Mouse (Mus musculus) cerebral cortex, adult 2 months (tissue): ENCODE data around the gene Nedd9.

Experiments used
- WGBS: fragments of 180-500 bp; shearing (Covaris S2); methylation state at CpG from one replicate; pipeline ENCODE4 v1.1.7; 2018; 5-methylcytosine and 5-hydroxymethylcytosine counted together

Gene Nedd9

DNA sequence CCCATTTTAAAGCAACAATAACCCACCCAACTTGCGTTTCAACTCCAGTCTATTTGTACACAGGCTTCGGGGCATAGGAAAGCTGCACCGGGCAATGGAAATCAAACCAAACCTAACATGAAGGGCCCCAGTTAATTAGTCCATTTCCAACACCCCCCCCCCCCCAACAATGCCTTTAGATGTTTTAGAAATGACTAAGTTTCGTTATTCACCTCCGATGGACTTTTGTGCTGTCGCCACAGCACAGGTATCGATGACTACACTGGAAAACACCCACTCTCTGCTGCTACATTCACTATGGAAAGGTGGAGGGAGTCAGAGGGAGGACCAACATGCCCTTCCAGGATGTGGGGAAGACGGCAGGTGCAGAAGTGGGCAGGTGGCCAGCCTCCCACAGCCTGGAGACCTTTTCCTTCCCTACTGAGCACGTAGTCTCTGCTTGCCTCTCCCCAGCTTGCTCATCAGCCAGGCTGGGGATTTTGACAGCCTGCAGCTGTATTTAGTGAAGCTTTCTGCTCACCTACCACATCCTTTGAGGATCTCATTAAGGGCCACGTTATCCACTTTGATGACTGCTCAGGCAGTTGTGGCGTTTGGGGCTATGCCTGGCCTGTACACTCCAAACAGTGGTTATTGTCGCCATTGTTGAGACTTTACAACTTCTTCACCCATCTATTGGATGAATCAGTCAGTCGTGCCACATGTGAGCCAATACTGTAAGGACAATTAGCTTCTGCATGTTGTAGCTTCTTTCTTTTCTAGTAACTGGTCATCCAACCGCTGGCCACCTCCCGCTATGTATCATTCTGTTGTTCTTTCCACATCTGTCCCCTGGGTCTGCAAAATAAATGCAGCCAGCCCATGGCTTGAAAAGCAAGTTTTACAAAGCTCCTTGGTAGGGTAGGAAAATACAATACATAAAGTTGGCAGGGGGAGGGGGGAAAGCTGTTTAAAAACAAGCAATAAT lies 33.7 kb downstream of the Nedd9 start:
- 87% methylated on average over 15 of the region's 15 CpGs for WGBS

DNA sequence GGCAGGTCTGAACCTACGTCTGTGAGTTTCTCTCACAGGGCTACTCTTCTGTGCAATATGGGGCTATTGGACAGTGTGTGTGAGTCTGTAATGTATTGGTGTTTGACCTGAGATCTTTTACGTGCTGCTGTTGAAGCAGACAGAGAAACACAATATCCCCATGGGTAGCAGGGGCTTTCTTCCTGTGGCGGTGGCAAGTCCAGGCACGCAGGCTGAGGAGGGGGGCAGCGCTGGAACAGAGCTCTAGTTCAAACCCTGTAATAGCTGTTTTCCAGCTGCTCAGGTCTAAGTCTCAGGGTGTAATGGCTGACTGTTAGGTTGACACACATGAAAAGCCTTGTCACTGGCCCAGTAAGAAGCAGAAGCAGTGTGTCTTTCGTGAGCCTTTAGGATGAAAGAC lies 36.3 kb downstream of the Nedd9 start:
- WGBS: 90% methylated on average over 6 of the region's 6 CpGs

DNA sequence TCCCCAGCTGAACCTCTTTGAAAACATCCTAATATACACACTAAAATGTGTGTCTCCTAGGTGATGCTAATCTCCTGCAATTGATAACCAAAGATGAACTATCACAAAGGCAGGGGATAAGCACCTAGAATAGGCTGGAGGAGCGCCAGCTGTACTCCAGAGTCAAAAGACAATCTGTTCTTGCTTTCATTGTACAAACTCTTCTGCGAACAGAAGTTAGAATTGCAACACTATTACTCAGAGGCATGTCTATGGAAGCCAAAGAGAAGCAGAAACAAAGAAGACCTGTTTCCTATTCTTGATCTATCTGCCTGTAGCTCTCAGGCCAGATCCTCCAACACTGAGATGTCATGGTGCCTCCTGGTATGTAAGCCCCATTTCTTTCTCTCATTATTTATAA lies 38.0 kb downstream of the Nedd9 start:
- WGBS: 77% methylated on average over 2 of the region's 2 CpGs

DNA sequence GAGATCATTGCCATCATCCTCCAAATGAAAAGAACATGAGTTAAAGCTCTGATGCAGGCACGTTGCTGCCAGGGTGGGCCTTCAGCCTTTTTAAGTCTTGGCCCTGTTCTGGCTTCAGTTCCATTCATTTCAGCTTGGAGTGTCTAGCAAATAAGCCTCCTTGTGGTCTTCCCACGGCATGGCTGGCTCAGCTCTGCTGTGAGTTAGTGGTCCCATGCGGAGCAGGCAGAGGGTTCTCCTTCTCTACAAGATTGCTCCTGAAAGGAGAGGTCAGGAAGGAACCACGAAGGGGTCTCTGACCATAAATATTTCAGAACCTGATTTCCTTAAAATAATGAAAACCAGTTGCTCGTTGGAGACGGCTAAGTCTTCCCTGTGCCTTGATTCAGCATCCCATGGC lies 40.0 kb downstream of the Nedd9 start:
- WGBS: 66% methylated on average over 6 of the region's 6 CpGs

DNA sequence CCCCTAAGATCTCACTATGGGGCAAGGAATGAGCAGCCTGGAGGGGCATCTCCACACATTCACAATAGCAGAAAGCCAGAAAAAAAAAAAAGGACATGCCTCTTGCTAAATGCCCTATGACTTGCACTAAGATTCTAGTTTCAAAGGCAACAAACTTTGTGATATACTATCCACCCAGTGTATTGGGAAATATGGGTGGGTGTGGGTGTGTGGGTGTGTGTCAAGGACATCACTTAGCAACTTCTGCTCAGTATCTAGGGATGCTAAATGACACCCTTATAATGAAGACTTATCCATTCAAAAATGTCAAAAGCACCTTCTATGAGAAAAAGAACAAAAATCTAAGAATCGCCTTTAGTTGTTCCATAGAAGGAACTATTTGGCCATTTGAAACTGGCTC lies 40.6 kb downstream of the Nedd9 start:
- WGBS: 82% methylated on average over 1 of the region's 1 CpGs

DNA sequence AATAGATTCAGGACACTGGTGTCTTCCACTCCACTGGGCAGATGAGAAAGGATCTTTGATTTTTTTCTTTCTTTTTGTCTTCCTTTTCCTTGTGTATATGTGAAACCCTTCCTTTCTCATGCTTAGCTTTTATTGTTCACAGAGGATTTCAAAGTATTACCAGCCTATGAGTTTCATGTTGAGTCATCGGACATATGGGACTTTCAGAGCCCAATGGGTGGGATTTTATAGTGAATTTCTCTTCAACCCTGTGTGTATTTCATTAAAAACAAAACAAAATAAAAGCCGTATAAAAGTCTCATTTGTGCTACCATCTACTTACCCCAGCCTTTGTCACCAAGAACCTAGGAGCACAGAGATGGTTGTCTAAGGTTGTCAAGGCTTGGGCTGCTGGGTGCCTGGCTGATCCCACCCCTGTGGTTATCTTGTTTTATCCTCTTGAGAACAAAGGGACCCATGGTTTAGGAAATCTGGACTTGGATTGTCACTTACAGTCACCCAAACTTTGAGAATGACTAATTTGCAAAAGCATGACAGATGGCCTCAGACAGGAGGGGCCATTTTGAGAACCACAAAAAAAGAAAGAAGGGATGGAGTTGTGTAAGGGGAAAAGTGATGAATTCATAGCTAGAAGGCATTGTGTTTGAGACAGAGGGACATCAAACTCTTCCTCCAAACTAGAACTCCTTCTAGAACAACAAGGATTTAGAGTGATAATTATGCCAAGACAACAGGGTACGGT lies 41.9 kb downstream of the Nedd9 start:
- WGBS: 77% methylated on average over 3 of the region's 3 CpGs

DNA sequence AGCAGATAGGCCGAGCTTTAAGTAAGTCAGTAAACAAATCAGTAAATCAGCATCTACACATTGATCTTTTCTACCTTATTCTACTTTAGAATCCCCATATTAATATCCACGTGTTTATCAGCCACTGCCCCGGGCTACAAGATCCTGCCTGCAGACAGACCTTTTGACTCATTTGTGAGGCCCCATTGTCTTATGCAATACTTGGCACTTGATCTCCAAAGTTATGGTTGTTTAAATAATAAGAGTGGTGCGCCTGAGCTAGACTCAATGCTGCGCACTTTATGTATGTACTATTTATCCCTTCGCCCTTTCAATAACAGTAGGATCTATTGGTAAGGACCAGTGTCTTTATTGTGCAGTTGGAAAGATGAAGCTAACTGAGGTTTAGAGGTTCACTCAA lies 42.9 kb downstream of the Nedd9 start:
- 91% methylated on average over 6 of the region's 6 CpGs for WGBS

DNA sequence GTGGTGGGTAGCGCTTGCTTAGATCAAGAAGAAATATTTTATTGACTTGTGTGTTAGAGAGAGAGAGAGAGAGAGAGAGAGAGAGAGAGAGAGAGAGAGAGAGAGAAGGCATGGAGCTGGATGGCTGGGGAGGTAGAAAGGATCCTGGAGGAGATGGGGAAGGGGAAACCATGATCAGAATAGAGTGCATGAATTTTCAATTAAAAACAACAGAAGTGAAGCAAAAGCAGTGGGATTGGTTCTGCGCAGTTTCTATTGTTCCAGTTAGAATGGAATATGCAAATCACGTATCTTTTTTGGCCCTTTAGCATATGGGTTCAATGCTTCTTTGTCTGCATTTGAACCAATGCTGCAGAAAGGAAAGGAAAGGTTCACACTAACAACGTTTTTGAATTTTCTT lies 45.0 kb downstream of the Nedd9 start:
- WGBS: 66% methylated on average over 4 of the region's 4 CpGs

DNA sequence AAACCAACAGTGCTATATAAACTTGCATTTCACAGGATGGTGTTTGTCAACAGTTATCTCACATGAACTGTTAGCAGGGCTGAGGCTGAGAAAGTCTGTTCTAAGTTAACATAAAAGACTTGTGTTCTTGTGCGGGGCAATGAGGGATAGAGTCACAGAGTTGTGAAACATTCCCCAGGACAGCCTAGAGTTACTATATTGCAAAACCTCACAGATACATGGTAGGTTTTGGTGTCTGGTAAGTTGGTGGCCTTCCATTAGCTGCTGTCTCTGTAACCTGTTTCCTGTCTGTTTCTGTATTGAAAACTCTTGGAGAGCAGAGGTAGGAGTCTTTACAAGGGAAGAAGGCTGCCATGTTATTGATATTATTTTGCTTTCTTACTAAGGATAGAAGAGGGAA lies 47.0 kb downstream of the Nedd9 start:
- WGBS: 98% methylated on average over 1 of the region's 1 CpGs

DNA sequence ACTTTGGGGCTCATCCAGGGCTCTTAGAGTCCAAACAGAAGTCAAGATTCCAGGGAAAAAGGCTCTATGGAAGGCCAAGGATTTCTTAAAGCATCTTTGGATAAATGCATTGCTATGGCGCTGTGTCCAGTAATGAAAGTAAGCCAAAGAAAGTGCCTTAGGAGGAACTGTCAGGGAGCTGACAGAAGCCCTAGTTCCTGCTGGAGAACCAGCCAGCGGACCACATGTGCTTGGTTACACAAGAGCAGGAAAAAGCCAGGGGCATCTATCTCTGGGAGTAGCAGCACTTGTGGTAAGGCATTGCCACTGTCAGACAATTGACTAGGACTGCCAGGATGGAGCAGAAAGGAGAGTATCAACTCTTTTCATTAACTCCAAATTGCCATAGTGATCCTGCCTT lies 49.8 kb downstream of the Nedd9 start:
- 93% methylated on average over 2 of the region's 2 CpGs for WGBS

DNA sequence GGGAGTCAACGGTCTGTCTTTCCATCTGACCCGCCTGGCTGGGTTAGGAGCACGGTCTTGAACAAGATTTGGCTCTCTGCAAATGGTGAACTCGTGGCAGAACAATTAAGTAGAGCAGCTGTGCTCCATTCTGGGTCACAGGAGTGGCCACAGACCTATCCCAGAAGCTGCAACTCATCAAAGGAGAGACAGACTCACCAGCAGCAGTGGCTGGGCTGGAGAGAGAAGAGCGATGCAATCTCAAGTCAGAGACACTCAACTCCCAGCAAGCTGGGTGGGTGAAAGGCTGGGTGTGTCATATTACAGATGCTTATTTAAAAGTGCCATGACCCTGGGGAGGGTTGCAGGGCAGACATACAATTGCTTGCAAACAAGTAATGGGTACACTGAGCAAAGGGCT lies 50.4 kb downstream of the Nedd9 start:
- 86% methylated on average over 5 of the region's 5 CpGs for WGBS

DNA sequence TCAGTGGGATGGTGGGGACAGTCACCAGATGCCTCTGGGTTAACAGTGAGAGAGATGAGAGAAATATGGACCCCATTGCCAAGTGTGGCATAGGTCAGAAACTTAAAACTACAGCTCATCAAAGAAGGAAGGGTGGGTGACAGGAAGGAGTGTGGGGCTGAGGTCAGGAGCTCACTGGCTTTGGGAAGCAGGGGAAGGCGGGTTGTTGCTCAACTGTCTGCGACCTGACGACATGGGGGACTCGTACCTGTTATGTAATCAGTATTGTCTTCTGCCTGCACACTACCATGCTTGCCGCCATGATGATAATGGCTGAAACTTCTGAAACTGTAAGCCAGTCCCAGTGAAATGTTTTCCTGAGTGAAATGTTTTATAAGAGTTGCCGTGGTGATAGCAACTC lies 54.0 kb downstream of the Nedd9 start:
- 89% methylated on average over 6 of the region's 6 CpGs for WGBS

DNA sequence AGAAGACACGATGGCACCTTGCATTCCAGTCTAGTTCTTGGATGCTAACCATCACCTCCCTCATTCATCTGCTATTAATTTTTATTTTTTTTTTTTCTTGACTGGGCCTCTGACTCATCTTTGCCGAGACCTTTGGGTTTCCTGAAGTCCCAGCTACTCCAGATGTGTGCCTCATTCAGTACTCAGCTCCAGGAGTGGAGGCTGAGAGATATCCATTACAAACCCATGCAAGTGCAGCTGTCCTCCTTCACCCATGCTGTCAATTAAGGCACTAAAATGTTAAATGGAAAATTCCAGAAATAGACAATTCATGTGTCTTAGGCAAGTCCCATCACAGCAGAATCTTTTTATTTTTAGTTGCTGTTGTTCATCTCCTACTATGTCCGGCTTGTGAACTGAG lies 55.4 kb downstream of the Nedd9 start:
- WGBS: 73% methylated on average over 3 of the region's 3 CpGs

DNA sequence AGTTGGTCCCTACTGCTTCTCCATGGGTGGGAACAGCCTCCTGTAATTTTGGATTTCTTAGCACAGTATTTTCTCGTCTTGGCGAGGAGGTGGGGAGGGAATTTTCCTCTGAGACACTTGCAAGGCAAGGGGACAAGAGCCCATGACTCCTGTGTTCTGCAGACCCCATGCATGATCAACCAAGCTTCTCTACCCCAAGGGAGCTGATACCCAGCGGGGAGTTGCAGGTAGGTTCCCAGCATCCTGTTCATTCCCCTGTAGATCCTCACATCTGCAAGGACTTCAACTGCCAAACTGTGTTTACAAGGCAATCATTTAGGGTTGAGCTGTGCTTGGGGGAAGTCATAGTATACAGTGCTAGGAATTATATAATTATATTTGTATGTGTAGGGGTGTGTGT lies 60.1 kb downstream of the Nedd9 start:
- WGBS: 95% methylated on average over 3 of the region's 3 CpGs

DNA sequence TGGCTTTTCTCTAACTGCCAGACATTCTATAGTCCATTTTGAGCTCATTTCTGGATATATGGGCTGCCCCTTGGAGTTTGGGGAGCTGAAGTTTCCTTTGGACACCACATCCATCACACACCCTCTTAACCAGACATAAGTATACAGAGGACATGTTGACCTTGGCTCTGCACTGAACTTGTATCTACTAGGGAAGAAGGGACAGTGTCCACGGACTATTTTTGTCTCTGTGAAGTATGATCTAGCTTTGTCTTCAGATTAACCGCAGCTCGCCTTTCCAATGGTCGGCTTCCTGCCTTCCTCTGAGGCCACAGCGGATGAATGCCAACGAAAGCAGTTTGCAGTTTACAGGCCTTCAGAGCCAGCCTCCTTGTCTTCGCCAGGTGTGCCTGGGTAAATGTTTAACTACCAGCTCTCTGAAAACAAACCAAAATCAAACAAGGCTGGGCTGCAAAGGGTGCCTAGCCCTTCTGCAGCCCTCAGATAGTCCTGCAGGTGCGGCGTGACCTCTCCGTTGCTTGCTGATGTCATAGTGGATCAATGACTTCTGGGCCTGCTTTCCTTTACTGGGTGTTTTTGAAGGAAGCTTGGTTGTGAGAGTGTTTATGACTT lies 63.6 kb downstream of the Nedd9 start:
- 91% methylated on average over 10 of the region's 10 CpGs for WGBS

DNA sequence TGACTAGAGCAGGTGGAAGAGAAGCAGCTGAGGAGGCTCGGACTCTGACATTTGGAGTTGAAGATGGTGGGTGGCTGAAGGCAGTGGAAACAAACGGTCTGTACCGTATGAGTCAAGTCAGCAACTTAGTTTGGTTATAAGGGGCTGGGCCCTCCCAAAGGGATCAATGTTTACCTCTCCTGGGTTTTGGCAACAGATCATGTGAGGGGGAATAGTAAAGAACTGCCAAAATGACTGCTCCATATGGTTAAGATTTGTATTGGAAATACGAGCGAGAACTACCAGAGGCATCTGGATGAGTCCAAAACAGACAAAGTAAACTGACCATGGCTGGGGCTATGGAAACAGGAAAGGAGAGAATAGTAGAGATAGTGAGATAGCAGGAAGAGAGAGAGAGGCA lies 64.6 kb downstream of the Nedd9 start:
- WGBS: 54% methylated on average over 5 of the region's 5 CpGs

DNA sequence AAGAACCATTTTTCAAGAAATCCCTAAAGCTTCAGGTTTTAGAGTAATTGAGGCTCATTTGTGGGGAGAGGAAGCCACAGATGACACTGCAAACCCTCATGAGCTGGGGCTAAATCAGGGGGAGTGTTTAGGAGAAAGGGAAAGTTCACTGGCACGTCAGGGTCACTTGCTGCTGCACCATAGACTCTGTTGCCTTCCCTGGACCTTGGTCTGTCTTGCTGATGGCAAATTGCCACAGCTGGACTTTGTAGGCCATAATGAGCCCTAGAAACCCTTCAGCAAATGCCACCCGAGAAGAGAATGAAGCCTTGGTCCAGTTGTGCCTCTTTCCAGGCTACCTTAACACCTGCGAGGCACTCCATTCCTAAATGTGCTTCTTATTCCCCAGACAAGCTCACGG lies 66.8 kb downstream of the Nedd9 start:
- WGBS: 91% methylated on average over 4 of the region's 4 CpGs

DNA sequence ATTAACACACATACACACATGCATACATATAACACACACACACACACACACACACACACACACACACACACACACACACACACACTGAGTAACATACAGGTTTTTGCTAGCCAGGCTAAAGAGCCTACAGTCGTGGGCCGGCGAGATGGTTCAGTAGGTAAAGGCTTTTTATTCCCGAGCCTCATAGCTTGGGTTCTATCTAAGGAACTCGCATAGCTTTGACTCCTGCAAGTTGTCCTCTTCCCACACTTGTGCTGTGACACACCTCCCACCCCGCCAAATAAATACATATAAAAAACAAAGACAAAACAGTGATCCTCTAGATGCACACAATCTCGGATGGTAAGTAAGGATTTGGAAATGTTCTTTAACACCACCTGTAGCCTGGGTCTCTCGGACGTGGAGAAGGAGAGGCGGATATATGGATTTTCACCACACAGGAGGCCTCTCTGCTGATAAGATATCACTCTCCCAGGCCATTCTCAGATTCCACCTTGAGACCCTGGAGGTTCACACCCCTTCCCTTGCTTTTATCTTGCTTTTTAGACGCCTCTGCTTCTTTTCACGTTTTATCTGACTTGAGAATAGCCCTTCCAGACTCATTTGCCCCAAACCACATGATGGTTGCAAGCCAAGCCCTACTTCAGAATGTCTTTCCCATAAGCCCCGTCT lies 68.8 kb downstream of the Nedd9 start:
- WGBS: 92% methylated on average over 13 of the region's 13 CpGs

DNA sequence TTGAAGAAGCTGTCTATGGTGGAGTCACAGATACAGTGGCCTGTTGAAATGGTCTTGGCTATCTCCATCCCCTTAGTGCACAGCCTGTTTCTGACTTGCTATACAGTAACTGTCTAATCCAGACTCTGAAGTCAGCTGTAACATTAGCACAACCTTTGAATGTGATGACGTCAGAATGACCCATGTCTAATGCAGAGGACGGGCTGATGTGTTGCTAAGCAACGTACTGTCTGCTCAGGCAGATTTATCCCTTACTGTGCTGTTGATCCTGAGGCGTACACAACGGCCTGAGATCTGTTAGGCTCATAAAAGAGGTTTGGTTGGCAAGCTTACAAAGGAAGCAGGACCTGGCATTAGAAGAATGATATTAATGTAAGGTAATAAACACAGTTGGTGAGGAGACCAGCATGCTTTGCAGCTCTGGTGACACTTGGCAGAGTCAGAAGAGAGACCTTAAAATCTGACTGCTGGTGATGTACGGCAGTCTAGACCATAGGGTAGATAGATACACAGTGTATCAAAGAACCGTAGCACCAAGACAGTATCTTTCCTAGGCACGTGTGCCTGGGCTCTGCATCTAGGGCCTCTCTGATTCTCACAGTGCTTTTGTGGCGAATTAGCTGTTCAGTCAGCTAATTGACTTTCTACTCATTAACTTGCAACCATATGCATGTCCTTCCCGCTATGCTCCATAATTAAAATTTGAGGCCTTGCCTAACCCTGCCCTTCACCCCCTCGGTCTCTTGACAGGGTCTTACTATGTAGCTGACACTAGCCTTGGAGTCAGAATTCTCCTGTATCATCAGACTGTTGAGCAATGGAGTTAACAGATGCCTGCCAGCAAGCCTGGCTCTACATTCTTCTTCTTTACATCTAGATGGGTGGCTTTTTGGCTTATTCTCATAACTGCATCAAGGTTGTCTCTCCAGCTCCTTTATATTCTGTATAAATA lies 70.8 kb downstream of the Nedd9 start:
- WGBS: 65% methylated on average over 11 of the region's 11 CpGs

DNA sequence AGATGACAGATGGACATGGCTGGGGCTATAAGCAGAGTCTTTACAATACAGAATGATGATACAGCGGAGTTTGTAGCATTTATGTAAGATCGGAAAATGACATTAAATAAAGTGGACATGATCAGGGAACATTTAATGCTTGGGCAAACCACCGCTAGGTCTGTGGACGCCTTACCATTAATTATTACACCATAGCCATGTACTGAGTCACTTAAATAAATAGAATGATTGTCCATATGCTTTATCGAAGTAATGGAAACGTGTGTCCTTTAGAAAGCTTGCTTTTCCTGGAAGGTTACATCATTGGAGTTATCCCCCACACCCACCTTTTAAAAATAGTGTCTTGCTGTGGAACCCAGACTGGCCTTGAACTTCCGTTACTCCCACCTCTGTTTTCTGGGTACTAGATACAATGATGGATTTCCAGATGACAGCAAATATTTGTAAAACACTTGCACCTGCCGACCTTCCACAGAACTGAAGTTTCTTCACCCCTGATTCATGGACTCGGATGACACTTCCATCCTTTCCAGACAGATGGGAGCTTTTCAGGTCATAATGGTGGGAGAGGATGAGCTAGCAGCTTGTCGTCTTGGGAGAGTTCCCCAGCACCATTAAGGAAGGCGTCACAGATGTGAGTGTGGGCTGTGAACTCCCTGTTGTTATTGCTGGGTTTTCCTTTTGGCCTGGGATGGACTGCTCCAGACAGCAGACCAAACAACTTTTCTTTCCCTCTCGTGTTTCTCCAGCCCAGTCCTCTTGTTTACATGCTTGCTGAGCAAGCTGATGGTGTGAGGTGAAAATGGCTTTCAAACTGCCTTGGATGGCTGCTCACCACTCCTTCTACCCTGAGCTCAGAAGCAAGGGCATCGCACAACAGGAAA lies 76.7 kb downstream of the Nedd9 start:
- WGBS: 80% methylated on average over 13 of the region's 13 CpGs
